Mouse (Mus musculus) kidney, adult 2 months (tissue): ENCODE measurements around the gene Ip6k2.

Source experiments
- CTCF ChIP-seq: fragments of 200-500 bp; conservative IDR thresholded peaks from 2 replicates; pipeline ENCODE4 v1.5.1; 2011; ENCODE audit warnings: low read depth, mild to moderate bottlenecking, control low read depth, low read length, moderate library complexity, mixed read lengths; ENCODE audit not compliant: insufficient read depth, insufficient read length
- POLR2A ChIP-seq: fragments of 200-500 bp; IDR thresholded peaks from one replicate; pipeline ENCODE4 v1.6.1; 2011; ENCODE audit warnings: low read depth, low read length, control low read depth

DNA sequence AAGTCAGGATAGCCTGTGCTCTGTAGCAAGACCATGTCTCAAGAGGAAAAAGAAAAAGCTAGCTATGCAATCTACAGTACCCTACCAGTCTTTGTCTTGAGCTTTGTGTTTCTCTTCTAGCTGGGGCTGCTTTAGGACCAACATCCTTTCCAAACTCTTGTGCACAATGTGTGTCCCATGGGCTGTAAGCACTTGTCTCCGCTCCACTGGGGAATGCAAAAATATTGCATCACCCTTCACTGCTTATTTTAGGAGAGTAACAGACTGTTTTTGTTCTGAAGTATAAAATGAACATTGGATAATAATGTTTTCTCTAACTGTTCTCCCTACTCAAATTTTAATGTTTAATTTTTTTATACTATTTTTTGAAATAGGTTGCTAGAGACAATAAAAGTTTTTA lies 2.9 kb downstream of the Ip6k2 start:
- TF ChIP-seq CTCF (no peak), POLR2A (no peak)
